Mouse (Mus musculus) embryonic fibroblast, embryonic 13.5 days (primary cell): ENCODE measurements around the gene Pcsk7.

Experiments
- CTCF ChIP-seq: IDR thresholded peaks from 2 replicates; pipeline ENCODE4 v1.5.1; 2011; ENCODE audit warnings: mild to moderate bottlenecking, control low read depth, low read length, moderate library complexity, borderline replicate concordance; ENCODE audit not compliant: insufficient read depth
- POLR2A ChIP-seq: IDR thresholded peaks from 2 replicates; pipeline ENCODE4 v1.6.1; 2011; ENCODE audit warnings: low read depth, mild to moderate bottlenecking, control low read depth, low read length, moderate library complexity

DNA sequence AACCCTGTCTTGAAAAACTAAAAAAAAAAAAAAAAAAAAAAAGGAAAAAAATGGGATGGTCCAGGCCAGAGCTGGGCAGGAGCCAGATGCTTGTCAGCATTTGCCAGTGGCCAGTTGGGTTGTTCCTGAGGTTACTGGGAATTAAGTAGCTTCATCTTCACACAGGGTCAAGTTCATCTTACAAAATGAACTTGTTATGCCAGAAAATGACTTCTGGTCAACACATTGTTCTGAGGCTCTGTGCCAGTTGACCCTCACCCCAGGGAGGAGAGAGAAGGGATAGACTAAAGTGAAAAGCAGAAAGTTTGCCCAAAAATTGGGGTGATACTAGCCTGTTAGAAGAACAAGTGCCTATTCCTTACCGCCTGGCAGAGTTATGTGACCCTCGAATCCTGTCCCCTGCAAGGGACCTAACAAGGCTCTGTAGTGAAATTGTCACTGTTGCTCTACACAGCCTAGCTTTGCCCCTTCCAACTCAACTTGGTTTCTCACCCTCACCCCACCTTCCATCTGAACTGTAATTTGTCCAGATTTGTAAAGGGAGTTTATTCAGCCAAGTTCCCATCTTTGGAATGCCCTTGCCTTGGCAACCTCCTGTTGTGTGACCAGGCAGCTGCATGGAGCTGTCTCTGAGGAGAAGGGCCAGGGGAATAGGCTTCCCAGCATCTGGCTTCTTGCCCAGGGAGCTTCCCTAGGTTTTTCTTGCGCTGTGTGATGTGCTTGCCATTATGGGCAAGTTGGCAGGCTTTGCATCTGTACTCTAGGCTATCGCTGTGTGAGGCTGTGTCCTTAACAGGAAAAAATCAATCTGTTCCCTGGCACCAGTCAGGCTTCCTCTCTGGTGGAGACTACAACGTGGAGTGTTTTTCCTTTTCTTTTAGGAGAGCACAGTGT lies 11.0 kb downstream of the Pcsk7 start:
- no peak for TF ChIP-seq CTCF
- TF ChIP-seq POLR2A: no peak
